In the genomic region with DNA sequence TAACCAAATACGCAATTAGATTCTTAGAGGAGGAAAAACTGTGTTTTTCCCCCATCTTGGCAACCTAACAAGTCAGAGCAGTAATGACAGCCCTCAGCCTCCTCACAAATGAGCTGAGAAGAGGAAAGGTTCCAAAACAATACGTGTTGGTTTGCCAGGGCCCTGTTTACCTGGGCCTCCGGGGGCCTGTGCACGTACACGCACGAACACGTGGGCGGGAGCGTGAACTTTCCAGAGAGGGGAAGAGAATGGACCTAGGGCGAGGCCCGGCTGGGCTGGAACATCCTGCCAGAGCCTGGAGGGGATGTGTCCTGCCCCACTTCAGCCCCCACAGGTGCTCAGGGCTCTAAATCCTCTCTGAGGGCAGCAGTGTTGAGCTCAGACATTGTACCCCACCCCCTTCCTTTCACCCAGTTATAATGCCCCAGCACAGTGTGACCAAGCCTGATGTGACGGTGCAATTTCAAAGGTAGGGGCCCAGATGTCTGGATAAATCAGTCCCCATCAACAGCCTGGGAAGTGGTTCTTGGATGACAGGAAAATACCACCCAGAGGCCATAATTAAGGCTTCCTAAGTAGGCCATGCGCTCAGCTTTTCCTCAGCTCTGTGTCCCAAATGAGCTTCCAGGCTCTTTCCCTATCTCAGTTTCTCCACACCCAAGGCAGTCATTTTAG, we compare ENCODE assay signal across 11 mouse cellular contexts. TPM values are rescaled to one million over a fixed set of nuclear protein-coding genes. Genes with fewer than 3 reads are reported as not detected.
A peak's percentile ranks its signal among the peaks of the same experiment; 100 is the strongest.
DNase-seq lines count a peak whose midpoint lies in the region; ATAC-seq lines count a peak whose summit lies in the region.
"Had no signal": no experiment of that assay in that cellular context is flagged by ENCODE, and none has a peak within 500 bp of the region (broad histone marks: within the 10 kb centered on the region; RNA-seq: fewer than 3 reads in every experiment).

No protein-coding gene starts in this region.

- H3K27me3 ChIP-seq in hindbrain, embryonic 10.5 days (ENCODE audit: insufficient read depth, poor library complexity, severe bottlenecking): no peaks in the 10 kb centered on the region
- H3K27me3 ChIP-seq in hindbrain, embryonic 11.5 days (ENCODE audit: control insufficient read depth, insufficient read depth, low read length): no peaks in the 10 kb centered on the region
- H3K27me3 ChIP-seq in embryonic facial prominence, embryonic 14.5 days (replicated peaks; ENCODE audit: control insufficient read depth, insufficient read depth, low read length): no peaks in the 10 kb centered on the region
- H3K27me3 ChIP-seq: CH12.LX had no signal

- no peak overlapping the region for H3K9ac ChIP-seq in hindbrain, embryonic 11.5 days (ENCODE audit: low read depth, low read length)
- H3K9ac ChIP-seq in embryonic facial prominence, embryonic 14.5 days (ENCODE audit: low read depth, low read length): peak overlapping the region; percentile 40; the same call in 1 of the 2 replicates

- H3K9me3 ChIP-seq in hindbrain, embryonic 10.5 days: no peaks in the 10 kb centered on the region
- H3K9me3 ChIP-seq in hindbrain, embryonic 11.5 days (ENCODE audit: control insufficient read depth, low read length): no peaks in the 10 kb centered on the region
- no peaks in the 10 kb centered on the region for H3K9me3 ChIP-seq in embryonic facial prominence, embryonic 14.5 days (ENCODE audit: control insufficient read depth, low read length)

- intact Hi-C loops in left cerebral cortex, postnatal 36 days (cut with DNase I): no loop called here

- no peak overlapping the region for H3K4me3 ChIP-seq in hindbrain, embryonic 10.5 days
- H3K4me3 ChIP-seq in hindbrain, embryonic 11.5 days (ENCODE audit: low read depth, low read length): no peak overlapping the region
- H3K4me3 ChIP-seq in embryonic facial prominence, embryonic 14.5 days (ENCODE audit: low read depth, low read length): no peak overlapping the region

- no peak for ATAC-seq in hindbrain, embryonic 11.5 days (ENCODE audit: low FRiP score)
- peak; percentile 24; the same call in 1 of the 2 replicates for ATAC-seq in embryonic facial prominence, embryonic 14.5 days (ENCODE audit: low read depth)
- ATAC-seq in inflammation-experienced regulatory T-cells, adult 6 months: peak; percentile 70

- H3K4me2 ChIP-seq in hindbrain, embryonic 11.5 days (replicated peaks; ENCODE audit: low read depth, low read length): no peak overlapping the region
- no peak overlapping the region for H3K4me2 ChIP-seq in embryonic facial prominence, embryonic 14.5 days (ENCODE audit: low read depth, low read length)

- no peak for DNase-seq in hindbrain, embryonic 10.5 days (ENCODE audit: low spot score)
- DNase-seq in hindbrain, embryonic 11.5 days (ENCODE audit: low spot score): no peak
- peak; percentile 45 for DNase-seq in CD4-positive, CD25-positive, alpha-beta regulatory T cell, adult 2 months (ENCODE audit: low read depth, low spot score)
- peak; percentile 68 for DNase-seq in embryonic facial prominence, embryonic 14.5 days (ENCODE audit: low spot score)
- DNase-seq in left cerebral cortex, postnatal 36 days (ENCODE audit: low spot score in 2 of 2): no peak
- DNase-seq in adrenal gland, postnatal 4 days (ENCODE audit: low spot score in 2 of 2): no peak
- no peak for DNase-seq in thymus, postnatal 10 days (ENCODE audit: low spot score in 2 of 2)
- DNase-seq: kidney, adult 9 months; left cerebral cortex, postnatal 4 days had no signal

- H3K27ac ChIP-seq in hindbrain, embryonic 10.5 days: peak overlapping the region; percentile 40; the same call in 1 of the 2 replicates
- no peak overlapping the region for H3K27ac ChIP-seq in hindbrain, embryonic 11.5 days (ENCODE audit: low read depth, low read length)
- H3K27ac ChIP-seq in embryonic facial prominence, embryonic 14.5 days (replicated peaks; ENCODE audit: low read depth, low read length): peak overlapping the region; percentile 58

- whole genome bisulfite sequencing in hindbrain, embryonic 10.5 days: 78% methylated on average over 13 of the region's 13 CpGs
- WGBS in hindbrain, embryonic 11.5 days: 75% methylated on average over 13 of the region's 13 CpGs
- 56% methylated on average over 13 of the region's 13 CpGs for WGBS in embryonic facial prominence, embryonic 14.5 days

- H3K4me1 ChIP-seq in hindbrain, embryonic 10.5 days (replicated peaks): peaks cover 12% of the 10 kb centered on the region; the same call in 1 of the 2 replicates
- H3K4me1 ChIP-seq in hindbrain, embryonic 11.5 days (replicated peaks; ENCODE audit: control insufficient read depth, insufficient read depth, low read length): no peaks in the 10 kb centered on the region
- peaks cover 14% of the 10 kb centered on the region; the same call in 1 of the 2 replicates for H3K4me1 ChIP-seq in embryonic facial prominence, embryonic 14.5 days (ENCODE audit: control insufficient read depth, insufficient read depth, low read length)

- no peaks in the 10 kb centered on the region for H3K36me3 ChIP-seq in hindbrain, embryonic 10.5 days
- H3K36me3 ChIP-seq in hindbrain, embryonic 11.5 days (ENCODE audit: control insufficient read depth, insufficient read depth, low read length): no peaks in the 10 kb centered on the region
- H3K36me3 ChIP-seq in embryonic facial prominence, embryonic 14.5 days (ENCODE audit: control insufficient read depth, insufficient read depth, low read length): no peaks in the 10 kb centered on the region

RNA-seq across cellular contexts. Expression of a gene that starts 53.4 kb away (rescaled TPM):
- 25.4 and 29.6 TPM in 2 replicates for polyA plus RNA-seq in hindbrain, embryonic 10.5 days (2016; fragmentation: Nextera tagmentation; extraction: Ambion mirVana)
- polyA plus RNA-seq in hindbrain, embryonic 11.5 days (2014; fragmentation: Nextera tagmentation; extraction: Ambion mirVana): 4.3 and 5.9 TPM in 2 replicates
- 2.3 and 3.8 TPM in 2 replicates for polyA plus RNA-seq in embryonic facial prominence, embryonic 14.5 days (2014; fragmentation: Nextera tagmentation; extraction: Ambion mirVana)
- polyA plus RNA-seq in inflammation-experienced regulatory T-cells, adult 6 months (2017; shearing (Covaris generic)): under 1 TPM in 1 of 3 experiments, not detected in 2; 0.33 TPM
- 10 to 100 TPM; 15.8 to 16.4 TPM for total RNA-seq in left cerebral cortex, postnatal 36 days (2021)
- 10 to 100 TPM; 44.0 to 57.6 TPM for total RNA-seq in adrenal gland, postnatal 4 days (2021)

Comparison
In these comparisons a context has a peak if more than half of its experiments do, and no peak if none do; other contexts are left out.
1. DNase-seq: peak in CD4-positive, CD25-positive, alpha-beta regulatory T cell, adult 2 months (single experiment) and embryonic facial prominence, embryonic 14.5 days (single experiment); none in hindbrain, embryonic 10.5 days (single experiment), hindbrain, embryonic 11.5 days (single experiment), left cerebral cortex, postnatal 36 days (0 of 2), adrenal gland, postnatal 4 days (0 of 2) and thymus, postnatal 10 days (0 of 2).